Mouse (Mus musculus): Measurements from ENCODE around the gene Gm49486.
"Not testable (repeated sequence)": the region's sequence is repeated elsewhere in the genome, so short reads cannot be mapped to it uniquely, and the experiment has no call there.

The Gm49486 gene

DNA sequence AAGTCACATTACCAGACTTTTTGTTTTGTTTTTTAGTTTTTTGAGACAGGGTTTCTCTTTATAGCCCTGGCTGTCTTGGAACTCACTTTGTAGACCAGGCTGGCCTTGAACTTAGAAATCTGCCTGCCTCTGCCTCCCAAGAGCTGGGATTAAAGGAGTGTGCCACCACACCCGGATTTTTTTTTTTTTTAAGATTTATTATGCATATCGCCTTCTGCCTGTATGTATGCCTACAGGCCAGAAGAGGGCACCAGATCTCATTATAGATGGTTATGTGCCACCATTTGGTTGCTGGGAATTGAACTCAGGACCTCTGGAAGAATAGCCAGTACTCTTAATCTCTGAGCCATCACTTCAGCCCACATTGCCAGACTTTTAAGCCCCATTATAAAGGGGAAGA, 3.4 kb upstream of the Gm49486 start:
- in situ Hi-C loops (cut with MboI), result not testable (repeated sequence)

DNA sequence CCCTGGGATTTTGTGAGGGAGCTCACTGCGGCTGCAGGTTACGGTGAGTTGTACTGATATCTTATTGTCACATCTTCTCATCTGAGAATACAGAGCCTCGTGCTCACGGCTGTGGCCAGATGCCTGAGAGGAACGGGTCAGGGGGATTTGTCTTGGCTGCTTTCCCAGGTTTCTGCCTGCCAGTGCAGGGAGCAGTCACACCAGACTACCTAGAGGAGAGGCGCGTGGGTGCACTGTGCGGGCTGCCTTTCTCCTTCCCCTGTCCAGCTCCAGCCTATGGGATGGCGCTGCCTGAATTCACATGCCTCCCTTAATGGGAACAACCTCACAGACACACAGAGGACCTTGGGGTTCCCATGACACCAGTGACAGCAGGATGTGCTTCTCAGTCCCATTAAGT, 6.1 kb downstream of the Gm49486 start:
- in situ Hi-C loops (cut with MboI), result loop anchor here (10.0 kb wide), 1 partner anchor 230 kb away; no protein-coding TSS in a partner anchor

GRCm38 (mm10) chr15:79238036-79238435, 8.8 kb downstream of the Gm49486 start:
- in situ Hi-C loops (cut with MboI), result loop anchor here (10.0 kb wide), 1 partner anchor 227 kb away; no protein-coding TSS in a partner anchor

DNA sequence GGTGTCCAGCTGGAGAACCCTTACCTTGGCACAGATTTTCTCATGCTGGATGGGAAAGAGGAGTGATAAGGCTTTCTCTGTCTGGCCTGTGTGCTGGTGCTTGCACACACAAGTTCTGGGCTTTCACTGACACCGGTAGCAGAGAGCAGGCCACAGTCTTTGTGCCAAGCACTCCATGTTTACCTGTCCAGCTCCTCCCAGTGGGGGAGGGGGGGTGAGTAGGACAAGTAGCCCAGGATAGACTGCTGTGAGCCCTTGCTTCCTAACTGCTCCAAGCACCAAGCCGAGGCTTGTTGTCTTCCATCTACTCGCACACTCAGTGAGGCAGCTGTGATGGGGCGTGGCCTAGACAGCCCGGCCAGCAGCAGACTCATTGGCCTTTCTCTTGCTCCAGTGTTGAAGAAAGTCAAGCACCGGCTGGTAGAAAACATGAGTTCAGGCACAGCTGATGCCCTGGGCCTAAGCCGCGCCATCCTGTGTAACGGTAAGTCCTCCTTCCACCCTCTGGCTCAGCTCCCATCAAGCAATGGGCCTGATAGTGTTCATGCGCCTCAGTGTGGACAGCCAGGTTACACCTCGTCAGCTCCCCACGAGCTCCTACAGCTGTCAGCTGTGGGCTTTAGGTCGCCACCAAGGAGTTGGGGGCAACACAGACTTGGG, 13.5 kb downstream of the Gm49486 start:
- in situ Hi-C loops (cut with MboI), result no loop called here

DNA sequence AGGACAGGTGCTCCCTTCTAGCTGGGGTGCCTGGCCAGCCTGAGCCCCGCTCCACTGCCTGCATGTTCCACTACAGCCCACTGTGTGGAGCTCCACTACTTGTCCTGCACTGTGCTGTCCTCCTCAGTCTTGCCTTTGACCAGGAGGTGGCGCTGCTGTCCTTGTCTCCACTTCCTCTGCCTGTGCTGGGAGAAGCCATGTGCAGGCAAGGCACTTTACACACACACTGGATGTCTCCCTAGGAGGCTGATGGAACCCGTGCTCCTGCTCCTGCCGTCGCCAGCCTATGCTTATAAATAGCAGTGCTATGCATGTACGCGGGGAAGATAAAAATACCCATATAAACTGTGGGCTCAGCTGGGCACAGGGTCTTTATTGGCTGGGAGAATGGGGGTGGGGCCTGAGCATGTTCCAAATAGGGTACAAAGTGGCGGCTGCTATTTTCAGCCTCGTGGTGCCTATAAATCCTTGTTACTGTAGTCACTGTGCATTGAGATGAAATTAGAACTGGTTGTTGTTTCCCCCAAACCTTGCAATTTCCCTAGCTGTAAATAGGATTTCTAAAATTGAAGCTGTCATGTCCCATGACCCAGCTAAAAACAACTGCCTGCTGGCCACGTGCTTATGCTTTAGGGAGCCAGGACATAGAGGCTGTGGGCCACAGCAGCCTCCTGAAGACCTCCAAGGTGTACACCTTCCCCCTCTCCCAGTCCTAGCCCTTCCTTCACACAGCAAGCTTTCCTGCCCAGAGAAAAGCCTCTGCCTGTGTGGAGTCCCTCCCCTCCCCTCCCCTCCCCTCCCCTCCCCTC, 14.2 kb downstream of the Gm49486 start:
- in situ Hi-C loops (cut with MboI), result no loop called here

DNA sequence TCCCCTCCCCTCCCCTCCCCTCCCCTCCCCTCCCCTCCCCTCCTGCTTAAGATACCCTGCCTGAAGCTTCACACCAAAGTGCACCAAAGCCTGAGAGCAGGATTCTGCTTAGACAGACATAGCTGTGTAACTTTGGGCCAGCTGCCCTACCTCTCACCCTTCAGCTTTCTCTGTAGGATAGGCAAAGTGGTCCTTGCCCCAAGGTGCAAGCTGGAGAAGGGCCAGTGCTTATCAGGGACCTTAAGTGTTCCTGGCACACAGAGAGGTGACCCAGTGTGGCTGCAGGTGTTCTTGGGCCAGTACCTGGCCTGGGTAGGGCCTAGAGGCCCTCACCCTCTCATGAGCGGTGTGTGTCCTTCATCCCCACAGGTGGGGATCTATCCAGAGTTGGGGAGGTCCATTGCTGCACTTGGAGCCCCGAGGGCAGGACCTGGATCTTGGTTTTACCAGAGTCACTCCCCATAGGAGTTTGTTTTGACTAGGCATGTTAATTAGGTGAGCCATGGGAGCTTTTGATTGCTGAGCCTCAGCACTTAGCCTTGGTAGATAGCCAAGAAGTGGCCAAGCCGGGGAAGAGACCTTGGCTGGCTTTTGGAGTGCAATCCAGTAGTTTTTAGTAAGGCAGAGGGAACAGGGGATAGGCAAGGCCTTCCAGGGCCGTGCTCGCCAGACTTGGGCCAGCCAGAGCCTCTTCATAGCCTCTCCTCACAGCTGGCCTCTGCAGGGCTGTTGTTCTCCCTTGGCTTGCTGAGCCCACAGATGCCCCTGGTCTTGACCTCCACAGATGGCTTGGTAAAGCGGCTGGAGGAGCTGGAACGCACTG, 15.1 kb downstream of the Gm49486 start:
- in situ Hi-C loops (cut with MboI), result no loop called here

DNA sequence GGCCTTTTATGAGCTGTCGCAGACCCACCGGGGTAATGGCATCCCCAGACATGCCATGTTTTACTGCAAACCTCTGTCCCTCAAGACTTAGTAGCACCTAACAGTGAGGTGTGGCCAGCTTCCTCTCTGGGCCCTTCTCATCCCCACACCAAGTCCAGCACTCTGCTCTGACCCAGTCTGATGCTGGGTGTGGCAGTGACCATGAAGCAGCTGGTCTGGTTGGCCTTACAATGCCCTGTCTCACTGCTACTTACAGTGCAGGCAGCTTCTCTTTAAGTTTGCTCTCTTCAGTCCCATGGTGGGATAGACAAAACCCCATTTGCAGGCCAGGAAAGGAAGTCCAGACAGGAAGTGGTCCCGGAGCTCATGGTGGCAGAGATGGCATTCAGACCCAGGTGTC, 16.1 kb downstream of the Gm49486 start:
- in situ Hi-C loops (cut with MboI), result no loop called here

DNA sequence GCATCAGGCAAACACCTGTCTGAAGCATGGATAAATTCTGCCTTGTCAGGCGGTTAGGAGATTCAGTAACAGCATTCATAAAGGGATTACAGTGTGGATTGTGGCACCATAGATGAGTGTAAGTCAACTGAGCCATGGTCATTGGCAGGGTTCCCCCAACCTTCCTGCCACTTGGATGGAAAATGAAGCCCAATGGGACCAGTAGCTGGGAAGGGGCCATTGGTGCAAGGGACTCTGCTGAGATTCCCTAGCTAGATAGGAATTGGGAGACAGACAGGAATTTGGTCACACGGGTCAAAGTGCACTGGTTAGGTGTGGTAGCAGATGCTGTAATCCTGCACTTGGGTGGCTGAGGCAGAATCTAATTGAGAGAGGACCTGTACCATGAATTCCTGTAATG, 21.0 kb downstream of the Gm49486 start:
- in situ Hi-C loops (cut with MboI), result no loop called here

DNA sequence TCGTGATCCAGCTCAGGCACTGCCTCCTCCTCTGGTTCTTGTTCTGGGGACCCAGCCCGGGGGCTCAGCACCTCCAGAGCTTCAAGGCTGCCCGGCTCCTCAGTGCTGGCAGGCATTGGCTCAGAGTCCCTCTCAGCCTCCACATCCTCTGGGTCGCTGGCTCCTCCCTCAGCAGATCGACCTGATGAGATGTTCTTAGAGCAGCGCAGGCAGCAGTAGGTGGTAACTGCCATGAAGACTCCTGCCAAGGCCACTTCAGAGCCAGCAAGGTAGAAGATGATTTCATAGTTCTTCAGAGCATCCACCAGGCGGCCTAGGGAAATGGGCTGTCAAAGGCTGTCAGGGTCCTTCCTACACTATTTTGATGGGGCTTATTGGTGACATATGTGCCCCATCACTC, 22.0 kb downstream of the Gm49486 start:
- in situ Hi-C loops (cut with MboI), result no loop called here

GRCm38 (mm10) chr15:79251781-79252491, 22.7 kb downstream of the Gm49486 start:
- in situ Hi-C loops (cut with MboI), result no loop called here

GRCm38 (mm10) chr15:79252580-79252979, 23.4 kb downstream of the Gm49486 start:
- in situ Hi-C loops (cut with MboI), result no loop called here

DNA sequence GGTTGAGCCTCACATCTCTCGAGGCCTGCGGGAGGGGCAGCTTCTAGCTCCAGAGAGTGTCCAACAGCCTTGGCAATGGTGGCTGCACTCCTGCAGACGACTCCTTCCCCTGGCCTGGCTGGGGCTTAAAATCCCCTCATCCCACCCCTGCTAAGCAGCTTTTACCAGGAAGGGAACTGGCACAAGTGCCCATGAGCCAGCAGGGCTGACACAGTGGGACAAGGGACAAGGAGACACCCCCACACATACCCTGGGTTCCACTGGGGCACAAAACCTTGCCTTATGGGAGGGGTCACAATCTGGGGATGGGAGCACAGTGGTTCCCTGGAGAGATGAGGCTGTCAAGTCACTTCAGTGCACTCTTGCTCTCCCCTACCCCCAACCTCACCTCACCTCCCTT, 25.5 kb downstream of the Gm49486 start, which contains the start of gene Slc16a8:
TSS of gene Slc16a8 (minus strand) at position 101 of the 400 bp plus-strand sequence.
- in situ Hi-C loops (cut with MboI), result no loop called here

DNA sequence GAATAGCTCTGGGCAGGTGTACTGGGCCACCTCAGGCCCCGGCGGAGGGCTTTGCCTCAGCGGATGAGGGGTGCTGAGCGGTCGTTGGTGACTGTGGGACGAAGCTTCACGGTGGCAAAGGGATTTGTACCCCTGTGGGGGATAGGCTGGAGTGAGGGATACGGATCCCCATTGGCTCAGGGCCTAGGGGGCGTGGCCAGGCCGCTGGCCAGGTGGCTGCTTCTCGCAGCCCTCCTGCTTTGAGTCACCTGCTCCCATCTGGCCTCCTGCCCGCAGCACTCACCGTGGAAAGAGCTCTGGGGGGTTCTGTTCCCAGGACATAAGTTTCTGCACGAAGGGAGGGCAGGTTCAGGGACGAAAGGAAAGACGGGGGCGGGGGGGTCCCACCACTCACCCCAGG, 29.3 kb downstream of the Gm49486 start:
- in situ Hi-C loops (cut with MboI), result no loop called here

DNA sequence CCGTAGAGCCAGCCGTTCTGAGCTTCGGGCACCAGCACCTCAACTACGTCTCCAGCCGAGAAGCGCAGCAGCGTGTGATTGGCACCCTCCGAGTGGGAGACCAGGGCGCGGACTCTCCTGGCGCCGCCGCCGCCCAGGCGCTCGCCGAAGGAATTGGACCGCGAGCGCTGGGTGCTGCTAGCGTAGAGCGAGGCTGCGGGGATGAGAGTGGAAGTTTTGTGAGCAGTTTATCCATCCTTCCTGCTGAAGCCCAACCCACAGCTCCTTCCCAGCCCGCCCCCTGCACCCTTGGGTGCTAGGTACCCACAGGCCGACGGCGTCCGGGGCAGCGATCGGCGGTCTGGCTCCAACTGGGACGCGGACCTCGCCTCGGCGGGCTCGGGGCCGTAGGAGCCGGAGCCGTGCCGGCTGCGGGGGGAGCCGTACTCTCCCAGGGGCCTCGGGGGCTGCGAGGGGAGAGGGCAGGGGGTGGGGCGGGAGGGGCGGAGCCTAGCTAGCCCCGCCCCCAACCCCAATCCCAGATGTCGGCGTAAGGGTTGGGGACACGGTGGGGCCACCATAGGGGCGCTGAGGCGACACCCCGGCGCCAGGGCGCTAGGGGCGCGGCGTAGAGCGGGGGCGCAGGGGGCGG, 32.0 kb downstream of the Gm49486 start:
- in situ Hi-C loops (cut with MboI), result no loop called here

DNA sequence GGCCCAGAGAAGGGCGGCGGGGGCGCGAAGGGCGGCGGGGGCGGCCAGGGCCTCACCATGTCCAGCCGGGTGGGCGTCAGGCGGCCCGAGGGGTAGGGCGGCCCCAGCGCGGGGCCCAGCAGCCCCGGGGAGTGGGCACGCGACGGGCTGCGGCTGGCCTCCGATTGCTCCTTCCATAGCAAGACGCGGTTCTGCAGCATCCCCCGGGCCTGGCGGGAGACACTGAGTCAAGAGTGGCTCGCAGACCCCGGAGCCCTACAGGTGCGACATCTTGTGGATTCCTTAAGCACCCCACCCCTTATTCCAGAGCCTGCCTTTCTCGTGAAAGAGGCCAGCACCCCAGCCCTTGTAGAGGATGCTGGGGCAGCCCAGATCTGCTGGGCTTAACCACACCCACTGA, 32.6 kb downstream of the Gm49486 start:
- in situ Hi-C loops (cut with MboI), result no loop called here

GRCm38 (mm10) chr15:79262375-79262774, 33.2 kb downstream of the Gm49486 start:
- in situ Hi-C loops (cut with MboI), result no loop called here

DNA sequence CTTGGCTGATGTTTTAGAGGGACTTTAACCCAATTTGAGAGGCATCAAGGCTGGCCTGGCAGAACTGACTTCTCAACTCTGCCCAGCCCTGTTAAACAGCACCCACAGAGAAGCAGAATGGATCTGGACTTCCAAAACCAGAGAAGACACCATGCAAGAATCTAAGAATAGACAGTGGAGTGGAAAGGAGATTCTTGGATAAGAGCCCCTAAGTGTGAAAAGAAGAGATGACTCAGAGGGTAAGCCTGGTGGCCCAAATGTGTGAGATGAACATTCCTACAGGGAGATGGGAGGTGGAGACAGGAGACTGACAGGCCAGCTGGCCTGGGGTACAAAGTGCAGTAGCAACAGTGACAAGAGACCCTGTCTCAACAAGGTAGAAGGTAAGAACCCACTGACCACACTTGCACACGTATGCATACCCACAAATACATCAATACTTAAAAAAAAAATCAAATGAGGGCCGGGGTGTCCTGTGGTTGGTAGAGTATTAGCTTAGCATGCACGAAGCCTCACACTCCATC, 33.7 kb downstream of the Gm49486 start:
- in situ Hi-C loops (cut with MboI), result no loop called here

- in situ Hi-C loops (cut with MboI), result no loop called here
These were observed 34.5 kb downstream of the Gm49486 start for GRCm38 (mm10) chr15:79263726-79264125.

DNA sequence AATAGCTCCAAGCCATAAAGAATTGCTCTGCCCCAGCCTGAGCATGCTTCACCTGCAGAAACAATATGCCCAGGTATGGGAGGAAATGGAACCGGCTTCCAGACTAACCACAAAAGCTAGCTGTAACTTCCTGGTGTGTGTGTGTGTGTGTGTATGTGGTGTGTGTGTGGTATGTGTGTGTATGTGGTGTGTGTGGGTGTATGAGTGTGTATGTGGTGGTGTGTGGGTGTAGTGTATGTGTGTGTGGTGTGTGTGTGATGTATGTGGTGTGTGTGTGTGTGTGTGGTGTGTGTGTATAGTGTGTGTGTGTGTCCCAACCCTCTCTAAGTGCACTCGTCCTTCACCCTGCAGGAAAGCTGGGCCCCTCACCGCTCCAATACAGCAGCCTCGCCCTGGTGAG, 36.2 kb downstream of the Gm49486 start:
- in situ Hi-C loops (cut with MboI), result no loop called here

DNA sequence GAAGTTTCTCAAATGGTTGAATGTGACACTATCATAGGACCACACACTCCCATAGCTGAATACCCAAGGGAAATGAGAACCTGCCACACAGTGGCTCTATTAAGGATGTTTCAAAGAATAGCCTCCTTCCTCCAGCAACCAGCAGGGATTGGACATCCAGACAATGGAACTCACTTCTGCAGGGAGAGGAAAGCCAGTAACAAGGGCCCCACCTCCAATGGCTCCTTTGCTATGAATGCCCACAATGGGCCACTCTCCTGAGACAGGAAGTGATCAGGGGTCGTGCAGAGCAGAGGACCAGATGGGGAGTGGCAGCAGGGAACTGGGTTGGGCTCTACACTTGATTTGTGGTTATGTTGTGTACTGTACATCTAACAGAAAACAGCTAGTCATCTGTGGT, 39.3 kb downstream of the Gm49486 start:
- in situ Hi-C loops (cut with MboI), result no loop called here

Data from mature B cell (primary cell).